Mouse (Mus musculus) layer of hippocampus, postnatal 10 days (tissue): ENCODE data around the gene Olfr402. TPM values are rescaled to one million over a fixed set of nuclear protein-coding genes. Genes with fewer than 3 reads are reported as not detected.
"Not testable (repeated sequence)": the region's sequence is repeated elsewhere in the genome, so short reads cannot be mapped to it uniquely, and the experiment has no call there.

ENCODE experiments used
- DNase-seq, 2 experiments: peaks; one replicate each; pipeline ENCODE4 v3.0.0; 2021; ENCODE audit warnings: low spot score in 2 of 2
- long read RNA-seq: library from polyadenylated mRNA; stranded (forward); transcript quantifications from one replicate; pipeline ENCODE4 v2.0.0, GENCODE M21; 2023
- total RNA-seq, 2 experiments: library from RNA; stranded (reverse); gene quantifications; 2 replicates each; pipeline ENCODE4 v1.2.3; 2021

Olfr402 gene
- total RNA-seq = not detected
- long read RNA-seq = 0 reads

- no peak for DNase-seq
Measured at GRCm38 (mm10) chr11:74153229-74153628, at the start of gene Olfr402. Gene Olfr402, plus strand, starts transcription at chr11:74153529.

GRCm38 (mm10) chr11:74105066-74105465 lies 48.3 kb upstream of the Olfr402 start:
- DNase-seq = no peak

GRCm38 (mm10) chr11:74113412-74113811 lies 39.9 kb upstream of the Olfr402 start, which contains the start of gene Olfr401:
Gene Olfr401, plus strand, starts transcription at chr11:74113712.
- DNase-seq = no peak

GRCm38 (mm10) chr11:74140001-74140400 lies 13.3 kb upstream of the Olfr402 start:
- DNase-seq = not testable (repeated sequence)

GRCm38 (mm10) chr11:74145866-74146265 lies 7.5 kb upstream of the Olfr402 start:
- DNase-seq = no peak

- no peak for DNase-seq
Measured at GRCm38 (mm10) chr11:74168771-74169170, 15.4 kb downstream of the Olfr402 start.

- no peak for DNase-seq
Measured at GRCm38 (mm10) chr11:74183168-74183567, 29.8 kb downstream of the Olfr402 start.

GRCm38 (mm10) chr11:74183745-74184144 lies 30.4 kb downstream of the Olfr402 start:
- no peak for DNase-seq

- DNase-seq = no peak
Measured at GRCm38 (mm10) chr11:74185949-74186348, 32.6 kb downstream of the Olfr402 start, which contains the start of gene Olfr403. Gene Olfr403, plus strand, starts transcription at chr11:74186249.

Other genes starting within 250 kb of the Olfr402 start
- gene Olfr395, start 244.2 kb upstream of the Olfr402 start, total RNA-seq = not detected
- not detected for gene Olfr23, start 216.9 kb upstream of the Olfr402 start, total RNA-seq
- gene Olfr397, start 192.7 kb upstream of the Olfr402 start, total RNA-seq = not detected
- gene Olfr398, start 163.1 kb upstream of the Olfr402 start, total RNA-seq = not detected
- gene Olfr139, start 97.0 kb upstream of the Olfr402 start, total RNA-seq = not detected
- gene Olfr399, start 96.9 kb upstream of the Olfr402 start, total RNA-seq = not detected
- not detected for gene Zfp616, start 83.6 kb upstream of the Olfr402 start, total RNA-seq
- not detected for gene Olfr401, start 39.8 kb upstream of the Olfr402 start, total RNA-seq
- gene Olfr403, start 32.7 kb downstream of the Olfr402 start, total RNA-seq = not detected
- gene Olfr43, start 57.9 kb downstream of the Olfr402 start, total RNA-seq = not detected
- gene Olfr406, start 106.3 kb downstream of the Olfr402 start, total RNA-seq = not detected
- not detected for gene Olfr59, start 130.2 kb downstream of the Olfr402 start, total RNA-seq
- gene Olfr410, start 184.5 kb downstream of the Olfr402 start, total RNA-seq = not detected
- not detected for gene Olfr411, start 199.1 kb downstream of the Olfr402 start, total RNA-seq
- gene Olfr412, start 208.5 kb downstream of the Olfr402 start, total RNA-seq = not detected